Mouse (Mus musculus): ENCODE measurements at regions not wholly inside any gene's neighbourhood (a gene's known extent, or its start where the extent isn't known, plus 50 kb on each side); places are given as distances from the start of the nearest gene placed in this dataset.

DNA sequence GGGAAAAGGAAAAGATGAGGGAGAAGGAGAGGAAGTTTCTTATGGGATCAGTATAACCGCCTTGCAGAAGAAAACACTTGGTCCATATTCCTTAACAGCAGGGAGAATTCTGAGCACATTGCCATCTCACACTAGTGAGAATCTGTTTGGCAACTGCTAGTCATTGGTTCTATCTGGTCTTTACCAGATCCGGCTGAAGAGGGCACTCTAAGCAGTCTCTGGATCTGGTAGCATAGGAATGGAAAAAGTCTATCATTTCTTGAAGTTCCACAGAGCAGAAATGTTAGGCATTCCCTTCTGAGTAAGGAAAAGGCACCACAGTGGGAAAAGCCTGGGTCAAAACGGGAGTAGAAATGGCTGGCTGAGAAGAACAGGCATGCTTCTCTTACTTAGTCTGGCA, 315.4 kb upstream of the Apob start:
- DNase-seq (ENCODE audit: low read depth) = no peak

DNA sequence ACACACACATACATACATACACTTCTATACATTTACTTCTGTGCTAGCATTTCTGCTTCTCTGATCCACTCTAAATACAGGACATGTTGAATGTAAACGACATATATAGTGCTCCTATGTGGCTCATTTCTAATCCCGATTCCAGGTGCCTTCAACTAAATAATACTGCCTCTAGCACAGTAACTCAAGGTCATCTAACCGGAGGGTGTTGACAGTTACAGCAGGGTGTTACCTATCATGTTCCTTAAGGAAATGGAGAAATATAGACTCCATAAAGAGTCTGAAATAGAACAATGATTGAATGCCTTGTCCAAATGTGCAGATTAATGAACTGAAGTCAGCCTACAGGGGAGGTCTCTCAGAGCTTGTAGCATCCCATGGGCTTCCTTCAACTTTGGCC, 307.3 kb upstream of the Apob start:
- no peak for DNase-seq (ENCODE audit: low read depth)

DNA sequence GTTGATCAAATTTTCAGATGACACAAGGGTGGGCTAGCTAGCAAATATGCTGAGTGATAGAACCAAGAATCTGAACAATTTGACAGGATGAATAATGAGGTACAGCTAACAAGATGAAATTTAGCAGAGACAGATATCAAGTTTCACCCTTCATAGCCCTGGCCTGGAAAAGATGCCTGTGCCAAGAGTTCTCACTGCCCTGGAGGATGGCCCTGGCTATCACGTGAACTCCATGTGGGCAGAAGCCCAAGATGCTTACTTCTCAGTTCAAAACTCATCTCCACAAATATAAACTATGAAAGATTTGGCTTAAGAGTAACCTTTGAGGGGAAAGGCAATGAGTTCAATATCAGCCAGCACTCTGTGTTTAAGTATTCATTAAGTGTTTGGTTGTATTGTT, 306.9 kb upstream of the Apob start:
- DNase-seq (ENCODE audit: low read depth) = no peak

DNA sequence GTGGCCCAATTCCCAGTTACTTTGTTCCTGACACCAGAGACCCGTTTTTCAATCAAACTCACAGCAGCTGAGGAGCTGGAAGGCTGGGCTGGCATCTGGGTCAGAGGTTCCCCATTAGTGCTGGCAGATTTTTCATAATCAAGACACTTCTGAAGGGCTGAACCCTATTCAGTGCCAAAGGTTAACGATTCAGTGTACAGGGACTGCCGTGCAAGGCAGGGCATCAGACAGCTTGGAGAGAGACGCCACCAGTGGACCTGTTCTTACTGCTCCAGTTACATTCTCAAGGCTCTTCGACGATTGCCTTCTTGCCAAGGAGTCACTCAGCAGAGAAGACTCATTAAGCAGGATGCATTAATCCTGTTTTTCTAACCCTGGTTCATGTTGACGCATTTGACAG, 285.5 kb upstream of the Apob start:
- DNase-seq (ENCODE audit: low read depth) = no peak

DNA sequence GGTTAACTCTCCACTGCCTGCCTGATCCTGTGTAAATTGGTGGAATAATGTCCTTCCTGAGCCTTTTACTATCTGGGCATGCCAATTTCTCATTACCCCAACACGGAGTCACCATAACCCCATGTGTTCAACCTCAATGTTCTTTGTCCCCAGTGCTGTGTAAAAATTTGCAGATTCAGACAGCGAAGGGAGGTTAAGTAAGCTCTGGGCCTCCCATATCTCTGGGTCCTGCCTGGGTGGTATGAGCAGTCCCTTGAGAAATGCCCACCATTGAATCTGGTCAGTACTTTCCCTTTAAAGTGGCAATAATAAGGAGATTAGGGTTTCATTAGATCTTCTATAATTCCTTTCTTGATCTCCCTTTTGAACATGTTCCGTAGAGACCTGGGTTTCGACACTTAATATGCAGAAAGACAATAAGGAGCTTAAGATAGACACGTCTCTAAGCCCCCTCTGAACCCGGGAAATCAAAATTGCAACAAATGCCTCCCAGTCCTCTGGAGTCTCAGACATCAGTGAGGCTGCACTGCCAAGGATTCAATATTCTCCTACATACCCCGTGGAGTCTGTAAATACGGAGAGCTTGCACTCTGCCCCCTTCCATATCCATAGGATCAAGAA, 279.0 kb upstream of the Apob start:
- DNase-seq (ENCODE audit: low read depth) = no peak

DNA sequence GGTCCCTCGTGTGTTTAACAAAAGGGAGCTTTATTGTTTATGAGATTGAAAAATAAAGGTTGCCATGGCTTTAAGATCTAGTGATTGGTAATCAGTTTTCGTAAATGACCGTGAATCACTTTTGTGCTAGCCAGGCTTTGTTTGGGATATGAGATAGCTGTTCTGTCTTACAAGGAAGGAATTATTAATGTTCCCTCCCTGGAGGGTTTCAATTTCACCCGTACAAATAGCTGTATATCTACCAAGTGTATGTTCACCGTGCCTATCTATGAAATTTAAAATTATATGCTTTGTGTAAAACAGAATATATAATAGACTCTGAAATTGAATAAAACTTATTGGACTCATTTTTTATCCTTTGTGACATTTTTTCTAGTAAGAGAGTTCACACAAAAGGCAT, 268.3 kb upstream of the Apob start:
- no peak for DNase-seq (ENCODE audit: low read depth)

DNA sequence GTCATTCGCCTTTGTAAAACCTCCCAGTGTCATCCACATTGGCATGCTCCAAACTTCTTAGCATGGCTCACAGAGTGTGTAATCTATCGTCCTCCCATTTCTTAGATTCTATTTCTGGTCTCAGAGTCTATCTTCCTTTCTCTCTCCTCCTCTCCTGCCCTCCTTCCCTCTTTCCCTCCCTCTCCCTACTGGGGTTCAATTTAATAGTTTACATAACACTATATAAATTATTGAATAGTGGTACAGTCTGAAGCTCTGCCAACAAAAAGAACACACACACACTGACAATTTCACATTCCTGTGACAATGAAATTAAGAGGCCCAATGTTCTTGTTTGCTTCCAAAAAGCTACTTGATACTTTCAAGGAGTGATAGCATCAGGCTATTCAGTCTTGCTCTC, 267.6 kb upstream of the Apob start:
- no peak for DNase-seq (ENCODE audit: low read depth)

DNA sequence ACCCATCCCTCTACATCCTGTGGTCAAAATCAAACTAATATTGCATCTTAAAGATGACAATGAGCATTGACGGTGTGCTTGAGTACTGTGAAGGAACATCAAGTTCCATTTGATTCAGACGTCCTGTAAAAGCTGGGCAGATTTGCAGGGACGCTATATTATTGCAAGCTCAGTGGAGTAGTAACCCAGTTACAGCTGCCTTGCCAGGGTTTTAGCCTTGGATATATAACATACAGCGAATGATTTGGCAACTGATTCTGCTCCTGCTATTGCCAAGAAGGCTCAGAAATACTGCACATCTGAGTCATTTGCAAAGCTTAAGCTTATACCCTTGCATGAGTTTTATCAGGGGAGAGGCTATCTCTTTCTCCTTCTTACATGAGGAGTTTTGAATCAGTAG, 262.4 kb upstream of the Apob start:
- DNase-seq (ENCODE audit: low read depth) = no peak

DNA sequence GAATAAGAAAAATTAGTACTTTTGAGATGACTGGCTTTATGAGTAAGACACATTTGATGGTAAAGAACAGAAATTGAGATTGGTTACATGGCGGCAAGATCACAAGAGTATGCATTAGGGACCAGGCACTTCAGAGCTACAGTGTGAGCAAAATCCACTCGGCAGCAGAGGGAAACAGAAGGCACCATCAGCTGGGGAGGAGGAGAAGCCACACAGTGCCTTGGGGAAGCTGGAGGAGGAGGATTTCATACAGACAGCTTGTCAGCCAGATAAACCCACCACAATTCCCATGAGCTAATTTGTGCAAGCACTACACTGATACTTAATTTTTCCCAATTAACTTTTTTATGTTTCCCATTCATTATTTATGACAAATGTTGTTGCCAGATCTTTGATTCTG, 258.9 kb upstream of the Apob start:
- no peak for DNase-seq (ENCODE audit: low read depth)

DNA sequence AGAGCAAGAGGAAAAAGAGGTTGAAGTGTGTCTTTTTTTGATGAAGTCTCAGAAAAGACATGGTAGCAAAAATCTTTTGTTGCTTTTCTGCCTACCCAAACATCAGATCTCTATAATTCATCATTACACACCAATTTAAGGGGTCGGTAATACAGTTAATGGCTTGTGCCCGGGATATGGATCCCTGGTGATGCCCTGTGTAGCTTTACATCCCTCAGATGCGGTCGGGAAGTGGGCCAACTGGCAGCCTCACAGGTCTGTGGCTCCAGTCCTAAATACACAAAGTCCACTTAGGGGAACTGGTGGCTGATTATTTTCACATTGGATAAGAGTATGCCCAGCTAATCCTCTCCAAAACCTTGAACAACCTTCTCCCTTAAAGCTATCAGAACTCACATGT, 258.4 kb upstream of the Apob start:
- DNase-seq (ENCODE audit: low read depth) = no peak

DNA sequence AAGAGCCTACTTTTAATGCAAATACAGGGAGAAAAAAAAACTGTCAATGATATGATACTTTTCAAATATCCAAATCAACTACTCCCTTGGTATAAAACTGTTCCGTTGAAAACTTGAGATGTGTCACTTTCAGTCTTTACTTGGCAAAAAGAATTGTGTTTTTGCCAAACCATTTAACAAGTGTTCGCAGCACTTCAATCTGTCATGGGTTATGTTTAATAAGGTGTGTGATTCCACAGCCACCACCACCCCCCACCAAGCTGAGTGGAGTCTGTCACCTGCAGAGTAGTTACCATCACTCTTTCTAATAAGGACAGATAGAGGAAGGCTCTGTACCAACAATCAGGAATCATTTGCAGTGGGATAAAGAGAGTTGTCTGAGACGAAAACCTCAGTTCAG, 252.5 kb upstream of the Apob start:
- no peak for DNase-seq (ENCODE audit: low read depth)

DNA sequence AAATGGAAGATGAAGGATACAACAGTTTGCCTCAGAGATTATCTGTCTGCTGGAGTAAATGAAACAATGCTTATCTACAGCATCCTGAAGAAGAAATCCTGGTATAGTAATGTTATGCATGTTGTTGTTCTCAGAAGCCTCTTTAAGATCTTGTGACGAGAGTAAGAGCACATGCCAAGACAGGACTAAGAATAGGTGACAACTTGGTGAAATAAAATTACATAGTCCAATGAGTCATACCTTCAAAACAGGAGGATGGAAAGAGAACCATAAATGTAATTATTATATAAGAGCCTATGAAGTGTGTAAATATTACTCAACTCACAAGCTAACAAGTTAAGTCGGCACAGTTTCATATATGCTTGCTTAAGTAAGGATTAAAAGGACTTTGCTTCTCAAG, 239.4 kb upstream of the Apob start:
- no peak for DNase-seq (ENCODE audit: low read depth)

DNA sequence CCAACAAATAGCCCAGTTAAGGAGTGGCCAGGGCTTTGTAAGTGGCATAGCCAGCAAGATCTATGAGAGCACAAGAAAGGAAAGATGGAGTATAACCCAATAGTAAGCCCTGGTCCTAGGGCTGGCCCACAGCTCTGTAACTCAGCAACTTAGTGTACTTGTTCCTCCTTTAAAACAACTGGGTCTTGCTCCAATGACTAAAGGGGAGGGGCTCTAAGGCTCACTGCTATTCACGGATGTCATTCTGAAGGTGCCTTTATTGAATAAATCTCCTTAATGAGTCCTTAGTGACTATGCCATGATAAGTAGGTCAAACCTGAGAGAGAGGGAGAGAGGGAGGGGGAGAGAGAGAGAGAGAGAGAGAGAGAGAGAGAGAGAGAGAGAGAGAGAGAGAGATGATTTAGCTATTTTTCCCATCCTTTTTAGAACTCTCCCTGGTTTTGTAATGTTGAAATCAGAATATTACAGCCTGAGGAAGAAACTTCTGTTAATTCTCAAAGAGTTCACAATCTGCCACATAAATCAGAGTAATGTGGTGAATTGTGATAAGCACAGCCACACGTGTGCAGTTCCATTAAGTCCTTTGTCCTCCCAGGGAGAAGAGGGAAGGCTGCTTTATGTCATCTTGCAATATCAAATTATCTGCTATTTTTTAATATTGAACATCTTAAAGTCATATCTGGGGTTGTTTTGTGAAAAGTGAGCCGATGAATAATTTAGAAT, 238.7 kb upstream of the Apob start:
- DNase-seq (ENCODE audit: low read depth) = no peak

DNA sequence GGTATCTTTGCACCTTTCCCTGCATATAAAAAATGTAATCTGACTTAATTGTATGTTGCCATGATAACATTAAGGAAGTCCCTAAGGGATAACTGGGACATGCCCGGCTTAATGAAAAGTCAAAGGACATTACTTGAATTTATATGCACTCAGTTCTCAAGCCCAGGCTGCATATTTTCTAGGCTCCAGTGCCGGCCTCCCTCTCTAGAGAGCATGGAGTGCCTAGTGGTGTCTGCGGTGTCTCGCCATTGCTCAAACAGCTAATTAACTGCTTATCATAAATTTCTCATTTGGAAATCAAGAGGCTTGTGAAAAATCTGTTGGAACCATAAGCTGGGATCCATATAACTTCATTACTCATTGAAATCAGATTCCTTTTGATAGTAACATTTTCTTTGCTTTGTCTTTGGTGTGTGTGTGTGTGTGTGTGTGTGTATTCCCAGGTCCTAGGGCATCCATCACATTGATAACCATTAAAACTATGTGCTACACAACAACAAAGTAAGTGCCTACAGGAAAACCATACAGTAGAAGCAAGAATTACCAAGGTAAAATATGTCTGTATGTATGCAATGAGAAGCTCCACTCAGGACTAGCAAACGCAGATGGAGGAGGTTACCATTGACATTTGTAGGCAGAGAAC, 238.0 kb upstream of the Apob start:
- no peak for DNase-seq (ENCODE audit: low read depth)

DNA sequence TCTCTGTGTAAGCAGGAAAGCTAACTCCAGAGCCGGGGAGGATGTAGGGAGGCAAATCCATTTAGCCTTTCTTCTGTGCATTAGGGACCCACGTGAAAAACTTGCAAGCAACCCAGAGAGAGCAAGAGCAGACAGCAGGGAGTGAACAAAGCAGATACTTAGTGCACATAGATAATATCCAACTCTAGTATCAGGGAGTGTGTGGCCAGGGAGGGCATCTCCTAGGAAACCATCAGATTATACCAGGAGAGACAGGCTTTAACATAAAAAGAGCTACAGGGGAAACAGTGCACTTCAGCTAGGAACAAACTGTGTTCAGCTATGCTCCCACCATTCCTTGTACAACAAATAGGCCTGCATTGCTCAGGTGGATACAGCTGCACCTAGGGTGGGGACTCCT, 230.7 kb upstream of the Apob start:
- DNase-seq (ENCODE audit: low read depth) = no peak

DNA sequence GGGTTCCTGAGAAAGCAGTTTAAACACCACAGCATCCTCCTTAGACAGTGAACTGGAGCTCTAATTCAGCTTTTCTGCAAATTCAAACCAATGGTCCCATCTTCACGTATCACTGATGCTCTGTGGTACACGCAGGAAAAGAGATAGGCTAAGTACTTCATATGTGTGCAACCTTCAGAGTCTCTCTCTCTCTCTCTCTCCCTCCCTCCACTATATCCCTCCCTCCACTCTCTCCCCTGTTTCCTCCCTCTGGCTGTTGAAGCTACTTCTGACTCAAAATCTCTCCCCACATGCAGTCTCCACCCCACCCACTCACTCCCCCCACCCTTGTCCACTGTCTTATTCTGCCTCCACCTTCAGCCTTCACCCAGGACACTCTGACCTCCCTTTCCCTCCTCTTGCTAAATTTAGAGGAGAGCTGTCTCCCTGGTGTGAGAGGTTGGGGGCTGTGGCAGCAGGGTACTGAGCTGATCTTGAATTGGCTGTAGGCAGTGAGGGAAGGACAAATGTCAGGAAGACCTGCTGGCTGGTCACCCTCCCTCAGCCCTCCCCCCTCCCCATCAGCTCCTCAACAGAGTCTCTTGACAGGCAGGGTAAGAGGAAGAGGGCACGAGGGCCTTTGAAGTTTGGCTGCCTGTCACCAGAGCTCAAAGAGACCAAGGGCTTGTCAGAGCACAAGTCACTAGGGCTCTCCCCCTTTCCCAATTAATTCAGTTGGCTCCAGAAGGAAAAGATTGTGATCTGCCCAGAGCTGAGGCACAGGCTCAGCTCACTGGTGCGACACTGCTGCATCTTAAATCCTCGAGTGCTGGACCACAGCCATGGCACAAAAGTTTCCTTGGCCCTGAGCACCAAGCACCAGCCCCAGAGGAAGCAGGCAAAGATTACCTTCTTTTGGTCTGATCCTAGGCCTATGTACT, 227.9 kb upstream of the Apob start:
- DNase-seq (ENCODE audit: low read depth) = no peak

DNA sequence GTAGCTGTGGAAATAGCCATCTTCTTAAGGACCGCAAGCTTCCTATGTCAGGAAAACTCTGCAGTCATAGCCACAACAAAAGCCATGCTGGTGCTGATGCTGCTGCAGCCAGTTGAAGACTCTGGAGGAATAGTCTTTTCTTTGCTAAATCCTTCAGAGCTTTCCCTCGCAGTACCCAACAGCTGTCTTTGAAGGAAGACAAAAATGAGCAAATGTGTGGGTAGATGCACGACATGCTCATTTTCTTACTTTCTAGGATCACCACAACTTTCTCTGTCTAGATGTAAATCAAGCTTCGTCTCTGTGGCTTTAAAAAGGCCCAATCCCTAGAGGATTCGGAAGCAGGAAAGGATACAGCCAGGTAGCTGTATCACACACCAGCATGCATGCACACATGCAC, 222.6 kb upstream of the Apob start:
- no peak for DNase-seq (ENCODE audit: low read depth)

DNA sequence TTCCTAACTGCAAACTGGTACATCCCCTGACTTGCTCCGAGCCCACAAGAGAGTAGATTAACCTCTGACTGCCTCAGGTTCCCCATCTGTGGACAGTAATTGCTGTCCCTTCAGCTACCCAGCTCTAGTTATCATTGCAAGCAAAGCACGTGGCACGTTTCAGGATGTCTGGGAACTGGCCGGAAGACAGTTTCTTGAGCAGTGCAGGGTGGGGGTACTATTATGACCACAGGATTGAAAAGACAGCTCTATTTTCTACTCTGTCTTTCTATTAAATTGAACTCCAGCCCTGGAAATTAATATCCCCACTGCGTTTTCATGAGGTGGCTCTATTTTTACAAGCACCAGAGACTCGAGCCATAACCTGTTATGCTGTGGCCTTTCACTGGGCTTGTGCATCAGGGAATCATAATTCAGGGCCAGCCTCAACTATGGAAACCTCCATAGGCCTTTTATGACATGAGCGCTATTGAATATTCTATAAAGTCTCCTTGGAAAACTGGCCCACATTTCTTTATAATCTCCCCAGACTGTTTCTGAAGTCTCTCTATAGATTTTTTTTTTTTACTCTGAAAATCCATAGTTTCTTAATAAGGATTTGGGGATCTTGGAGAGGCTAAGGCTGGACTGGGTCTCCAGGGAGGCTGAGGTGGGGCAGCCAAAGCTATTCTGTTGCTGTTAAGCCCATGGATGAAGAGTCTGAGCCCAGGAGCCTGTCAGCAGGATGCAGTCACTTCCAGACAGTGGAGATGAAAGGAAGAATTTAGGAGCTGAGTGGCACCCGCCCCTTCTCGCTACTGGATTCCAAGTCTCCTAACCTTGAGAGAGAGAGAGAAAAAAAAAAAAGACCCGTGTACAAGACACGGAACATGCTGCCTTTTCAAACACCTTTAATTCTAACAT, 212.4 kb upstream of the Apob start:
- no peak for DNase-seq (ENCODE audit: low read depth)

DNA sequence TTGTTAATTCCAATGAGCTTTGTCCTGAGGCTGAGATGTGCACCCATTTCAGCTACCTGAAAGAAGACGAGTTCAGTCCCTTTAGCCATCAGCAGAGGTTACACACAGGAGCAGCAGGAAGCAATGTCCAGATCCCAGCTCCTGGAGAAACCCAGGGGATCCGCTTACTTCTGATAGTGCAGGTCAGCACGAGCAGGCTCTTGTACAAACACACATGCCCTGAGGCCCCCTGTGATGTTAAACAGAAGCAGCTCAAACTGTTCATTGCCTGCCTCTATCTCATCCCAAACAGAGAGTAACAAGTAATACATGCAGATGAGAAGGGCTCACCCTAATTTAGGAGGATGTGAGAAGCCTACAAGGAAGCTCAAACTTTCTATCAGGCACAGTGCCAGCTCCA, 203.3 kb upstream of the Apob start:
- DNase-seq (ENCODE audit: low read depth) = no peak

DNA sequence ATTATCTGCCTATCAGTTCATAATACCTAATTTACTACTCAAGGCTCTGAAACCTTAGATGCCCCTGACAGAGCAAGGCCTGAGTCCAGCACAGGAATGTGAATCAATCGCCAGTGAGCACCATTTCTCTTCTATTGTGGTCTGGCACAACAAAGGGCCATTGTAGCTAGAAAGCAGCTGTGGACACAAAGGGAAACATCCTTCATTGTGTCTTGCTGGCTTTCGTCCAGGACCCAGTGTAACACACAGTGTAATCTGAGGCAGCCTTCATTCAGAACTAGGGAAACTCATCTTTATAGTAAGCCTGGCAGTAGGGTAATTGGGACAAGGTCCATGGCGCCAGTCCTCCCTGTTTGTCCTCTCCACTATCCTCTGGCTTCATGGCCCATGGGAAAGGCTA, 201.1 kb upstream of the Apob start:
- no peak for DNase-seq (ENCODE audit: low read depth)

DNA sequence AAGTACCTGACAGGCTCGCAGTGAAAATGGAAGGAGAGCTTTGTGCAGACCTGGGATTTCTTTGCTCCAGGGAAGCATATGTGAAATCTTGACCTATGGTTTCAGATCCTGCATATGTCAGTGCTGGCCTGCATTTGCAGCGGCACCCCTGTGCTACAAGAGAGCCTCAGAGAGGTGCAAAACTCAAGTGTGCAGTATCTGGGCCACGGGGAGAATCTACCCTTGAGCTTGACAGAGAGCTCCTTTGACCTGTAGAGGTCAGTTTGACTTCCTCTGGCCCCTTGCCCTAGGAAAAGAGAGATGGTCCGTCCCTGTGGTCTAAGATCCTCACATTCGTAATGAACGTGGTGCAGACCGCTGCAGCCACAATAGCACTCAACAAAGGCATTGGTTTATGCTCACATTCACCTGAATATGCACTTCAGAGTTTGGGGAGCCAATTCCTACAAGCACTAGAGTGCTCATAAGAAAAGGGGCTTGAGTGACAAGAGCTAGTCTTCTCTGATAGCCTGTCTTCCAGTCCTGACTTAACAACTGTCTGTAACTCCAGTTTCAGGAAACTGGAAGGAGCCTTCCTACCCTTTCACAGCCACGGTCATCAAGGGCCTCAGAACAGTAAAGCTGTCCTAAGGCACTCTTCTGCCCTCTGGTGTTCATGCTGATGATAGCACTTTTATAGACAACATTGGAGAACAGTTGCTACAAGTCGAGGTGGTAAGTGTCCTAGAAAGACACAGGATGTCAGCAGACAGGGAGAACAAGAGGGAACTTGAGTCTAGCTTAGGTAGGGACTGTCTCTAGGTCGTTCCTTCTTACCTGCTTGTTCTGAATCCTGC, 200.0 kb upstream of the Apob start:
- DNase-seq (ENCODE audit: low read depth) = peak; percentile 9
